Mouse (Mus musculus): ENCODE data around the gene Lrrc4b. TPM values are rescaled to one million over a fixed set of nuclear protein-coding genes. Genes with fewer than 3 reads are reported as not detected.

Lrrc4b gene
- polyA plus RNA-seq, 1 experiment: not detected

DNA sequence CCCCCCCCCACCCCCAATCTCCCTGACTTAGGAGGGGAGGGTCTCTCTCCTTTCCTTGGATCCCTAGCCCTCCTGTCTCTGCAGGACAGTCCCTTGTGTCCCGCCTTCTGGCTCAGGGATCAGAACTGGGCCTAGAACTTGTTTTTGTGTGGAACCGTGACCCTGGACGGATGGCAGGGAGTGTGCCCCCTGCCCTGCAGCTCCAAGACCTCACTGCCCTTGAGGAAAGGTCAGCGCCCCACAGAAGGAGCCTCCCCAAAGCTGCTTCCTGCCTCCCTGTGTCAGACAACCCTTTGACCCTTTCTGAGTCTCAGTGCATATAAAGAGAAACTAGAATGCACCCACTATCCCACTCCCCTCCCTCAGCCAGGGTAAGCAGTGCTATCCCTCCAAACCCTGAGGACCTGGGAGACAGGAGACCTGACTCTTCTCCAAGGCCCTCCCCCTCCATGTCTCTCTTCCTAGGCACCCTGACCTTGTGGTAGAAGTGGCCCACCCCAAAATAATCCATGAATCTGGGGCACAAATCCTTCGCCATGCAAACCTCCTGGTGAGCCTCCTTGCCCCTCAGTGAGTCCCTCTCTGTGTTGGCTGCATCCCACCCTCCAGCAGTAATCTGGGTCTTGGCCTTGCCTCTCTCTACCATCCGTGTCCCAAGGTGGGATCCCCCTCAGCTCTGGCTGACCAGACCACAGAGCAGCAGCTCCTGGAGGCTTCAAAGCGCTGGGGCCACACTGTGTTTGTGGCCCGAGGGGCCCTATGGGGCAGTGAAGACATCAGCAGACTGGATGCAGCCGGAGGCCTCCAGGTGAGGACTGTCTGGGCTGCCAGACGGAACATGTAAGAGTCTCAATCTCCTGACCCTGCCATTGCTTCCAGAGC, 37.4 kb downstream of the Lrrc4b start:
- TF ChIP-seq CTCF (IDR thresholded peaks at IDR 0.05; ENCODE audit: insufficient read depth, low read depth, low read length): no peak
- no peak for TF ChIP-seq POLR2A (IDR thresholded peaks at IDR 0.05; ENCODE audit: insufficient read depth, low read depth, low read length)
- H3K4me3 ChIP-seq (ENCODE audit: insufficient read depth, low read depth, low read length): no peak overlapping the region
- no peak overlapping the region for H3K27ac ChIP-seq (ENCODE audit: insufficient read depth, low read depth, low read length)
- H3K4me1 ChIP-seq (ENCODE audit: control insufficient read depth, insufficient read depth, low read length): peaks cover 51% of the 10 kb centered on the region
- 69% methylated on average over 10 of the region's 10 CpGs for WGBS

- TF ChIP-seq POLR2A (IDR thresholded peaks at IDR 0.05; ENCODE audit: insufficient read depth, low read depth, low read length): no peak
- no peak for TF ChIP-seq CTCF (IDR thresholded peaks at IDR 0.05; ENCODE audit: insufficient read depth, low read depth, low read length)
- H3K4me3 ChIP-seq (ENCODE audit: insufficient read depth, low read depth, low read length): no peak overlapping the region
- 62% methylated on average over 16 of the region's 16 CpGs for whole genome bisulfite sequencing
- no peak overlapping the region for H3K27ac ChIP-seq (ENCODE audit: insufficient read depth, low read depth, low read length)
- H3K4me1 ChIP-seq (ENCODE audit: control insufficient read depth, insufficient read depth, low read length): peaks cover 51% of the 10 kb centered on the region
Observed at GRCm38 (mm10) chr7:44466888-44467311, 38.1 kb downstream of the Lrrc4b start.

DNA sequence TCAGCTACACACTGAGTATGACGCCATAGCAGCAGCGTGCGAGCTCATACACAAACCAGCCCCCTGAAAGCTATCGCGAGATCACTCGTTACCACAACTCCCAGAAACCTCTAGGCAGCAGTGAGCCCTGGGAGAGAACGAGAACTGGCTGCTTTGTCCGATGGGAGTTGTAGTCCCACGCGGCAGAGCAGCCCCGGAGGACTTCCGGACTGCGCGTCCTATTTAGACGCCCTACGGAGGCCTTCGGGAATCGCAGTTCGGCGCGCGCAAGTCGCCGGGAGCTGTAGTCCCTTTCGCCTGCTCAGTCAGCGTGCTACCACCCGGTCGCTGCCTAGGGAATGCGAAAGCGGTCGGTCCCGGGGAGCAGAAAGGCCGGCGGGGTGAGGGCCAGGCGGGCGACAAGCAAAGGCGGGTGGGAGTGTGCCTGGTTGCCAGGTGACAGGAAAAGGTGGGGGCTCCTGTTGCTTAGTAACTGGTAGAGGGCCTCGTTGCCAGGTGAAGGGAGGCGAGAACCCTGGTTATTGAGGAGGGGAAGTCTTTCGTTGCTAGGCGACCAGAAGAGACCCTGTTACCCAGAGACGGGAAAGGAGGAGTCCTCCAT, 39.1 kb downstream of the Lrrc4b start, which contains the start of gene Josd2:
Gene Josd2, plus strand, starts transcription at position 170 of the 601 bp plus-strand sequence.
- H3K27ac ChIP-seq (ENCODE audit: insufficient read depth, low read depth, low read length): peak within 1 kb of the TSS; percentile 71
- H3K4me1 ChIP-seq (ENCODE audit: control insufficient read depth, insufficient read depth, low read length): peaks cover 44% of the 10 kb centered on the region
- H3K4me3 ChIP-seq (ENCODE audit: insufficient read depth, low read depth, low read length): peak within 1 kb of the TSS; percentile 72
- TF ChIP-seq CTCF (IDR thresholded peaks at IDR 0.05; ENCODE audit: insufficient read depth, low read depth, low read length) (no peak), POLR2A (IDR thresholded peaks at IDR 0.05; ENCODE audit: insufficient read depth, low read depth, low read length) (peak; percentile 63)
- WGBS: under 1% methylated on average over 42 of the region's 42 CpGs

GRCm38 (mm10) chr7:44468644-44469285, 39.9 kb downstream of the Lrrc4b start:
- Histone ChIP-seq H3K4me1 (ENCODE audit: control insufficient read depth, insufficient read depth, low read length) (peaks cover 44% of the 10 kb centered on the region), H3K4me3 (ENCODE audit: insufficient read depth, low read depth, low read length) (peak overlapping the region; percentile 72), H3K27ac (ENCODE audit: insufficient read depth, low read depth, low read length) (0 out of 2 replicates have a peak overlapping the region, but pooled peaks have one; percentile 71)
- 47% methylated on average over 15 of the region's 15 CpGs for WGBS
- no peak for TF ChIP-seq CTCF (IDR thresholded peaks at IDR 0.05; ENCODE audit: insufficient read depth, low read depth, low read length)
- no peak for TF ChIP-seq POLR2A (IDR thresholded peaks at IDR 0.05; ENCODE audit: insufficient read depth, low read depth, low read length)

GRCm38 (mm10) chr7:44469677-44470675, 41.2 kb downstream of the Lrrc4b start:
- WGBS: 85% methylated on average over 16 of the region's 16 CpGs
- peaks cover 40% of the 10 kb centered on the region for H3K4me1 ChIP-seq (ENCODE audit: control insufficient read depth, insufficient read depth, low read length)
- H3K4me3 ChIP-seq (ENCODE audit: insufficient read depth, low read depth, low read length): no peak overlapping the region
- no peak for TF ChIP-seq CTCF (IDR thresholded peaks at IDR 0.05; ENCODE audit: insufficient read depth, low read depth, low read length)
- H3K27ac ChIP-seq (ENCODE audit: insufficient read depth, low read depth, low read length): no peak overlapping the region

DNA sequence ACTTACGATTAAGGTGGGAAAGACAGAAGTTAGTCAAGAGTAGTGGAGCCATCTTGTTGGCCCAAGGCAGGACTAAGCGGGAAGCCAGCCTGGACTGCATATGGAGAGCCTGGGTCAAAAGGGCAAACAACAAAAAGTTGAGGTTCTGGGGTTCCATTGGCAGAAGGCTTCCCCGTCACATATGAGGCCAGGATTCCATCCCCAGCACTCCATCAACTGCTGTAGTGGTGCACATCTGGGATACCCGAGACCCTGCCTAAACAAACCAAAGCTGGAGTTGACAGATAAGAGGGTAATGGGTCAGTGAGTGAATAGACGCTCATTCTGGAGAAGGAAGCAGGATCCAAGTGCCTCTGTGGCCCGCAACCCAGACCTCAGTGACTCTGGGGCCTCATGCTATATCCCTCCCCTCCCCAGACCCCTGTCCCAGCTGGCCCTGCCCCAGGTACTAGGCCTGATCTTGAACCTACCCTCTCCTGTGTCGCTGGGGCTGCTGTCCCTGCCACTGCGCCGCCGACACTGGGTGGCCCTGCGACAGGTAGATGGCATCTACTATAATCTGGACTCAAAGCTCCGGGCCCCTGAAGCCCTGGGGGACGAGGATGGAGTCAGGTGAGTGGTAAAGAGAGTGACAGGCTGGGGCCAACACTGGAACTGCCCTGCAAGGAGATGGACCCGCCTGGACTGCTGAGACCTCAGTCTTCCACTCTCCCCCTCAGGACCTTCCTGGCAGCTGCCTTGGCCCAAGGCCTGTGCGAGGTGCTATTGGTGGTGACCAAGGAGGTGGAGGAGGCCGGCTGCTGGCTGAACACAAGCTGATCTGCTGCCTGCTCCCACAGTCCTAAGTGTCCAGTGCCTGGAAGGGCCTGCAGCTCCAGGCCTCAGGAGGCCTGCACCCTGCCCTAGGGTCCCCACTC, 42.1 kb downstream of the Lrrc4b start:
- TF ChIP-seq POLR2A (IDR thresholded peaks at IDR 0.05; ENCODE audit: insufficient read depth, low read depth, low read length) (no peak), CTCF (IDR thresholded peaks at IDR 0.05; ENCODE audit: insufficient read depth, low read depth, low read length) (no peak)
- H3K4me1 ChIP-seq (ENCODE audit: control insufficient read depth, insufficient read depth, low read length): peaks cover 39% of the 10 kb centered on the region
- 90% methylated on average over 16 of the region's 16 CpGs for WGBS
- H3K27ac ChIP-seq (ENCODE audit: insufficient read depth, low read depth, low read length): no peak overlapping the region
- H3K4me3 ChIP-seq (ENCODE audit: insufficient read depth, low read depth, low read length): no peak overlapping the region

GRCm38 (mm10) chr7:44471880-44472557, 43.2 kb downstream of the Lrrc4b start:
- 36% methylated on average over 6 of the region's 6 CpGs for WGBS
- Histone ChIP-seq H3K27ac (ENCODE audit: insufficient read depth, low read depth, low read length) (no peak overlapping the region), H3K4me1 (ENCODE audit: control insufficient read depth, insufficient read depth, low read length) (peaks cover 31% of the 10 kb centered on the region), H3K4me3 (ENCODE audit: insufficient read depth, low read depth, low read length) (no peak overlapping the region)
- TF ChIP-seq POLR2A (IDR thresholded peaks at IDR 0.05; ENCODE audit: insufficient read depth, low read depth, low read length): no peak
- no peak for TF ChIP-seq CTCF (IDR thresholded peaks at IDR 0.05; ENCODE audit: insufficient read depth, low read depth, low read length)

Measured in olfactory bulb, adult 2 months (tissue).